In the genomic region with DNA sequence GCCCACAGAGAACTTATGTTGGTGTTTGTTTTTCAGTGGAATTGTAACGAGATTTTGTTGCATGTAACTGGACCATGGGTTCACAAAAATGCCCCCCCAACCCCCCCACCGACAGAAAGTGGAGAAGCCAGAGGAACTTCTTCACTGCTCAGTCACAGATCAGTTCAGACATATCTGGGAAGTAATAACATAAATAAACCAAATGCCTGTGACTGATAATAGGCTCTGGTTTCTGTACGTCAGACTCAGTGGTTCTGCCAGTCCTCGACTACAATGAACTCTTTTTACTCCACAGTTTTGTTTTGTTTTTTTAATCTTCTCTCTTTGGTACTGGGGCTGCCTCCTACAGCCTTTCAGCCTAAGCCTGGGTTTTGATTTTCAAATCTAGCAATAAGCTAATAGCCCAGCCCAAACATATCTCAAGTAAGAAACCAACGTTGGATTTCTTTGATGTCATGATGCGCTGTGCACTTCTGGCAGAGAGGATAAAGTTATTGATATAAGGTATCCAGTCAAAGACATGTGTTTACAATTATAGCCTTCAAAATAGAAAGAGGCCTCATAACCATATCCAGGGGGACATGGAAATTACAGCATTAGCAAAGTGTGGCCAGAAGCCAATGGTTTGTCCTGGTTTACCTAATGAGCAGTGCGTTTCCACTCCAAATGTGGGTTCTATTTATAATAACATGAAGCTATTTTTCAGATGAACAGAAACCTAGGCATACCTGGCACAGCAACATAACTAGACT, we compare ENCODE assay signal across 23 mouse cellular contexts.
DNase-seq lines count a peak whose midpoint lies in the region; ATAC-seq and TF ChIP-seq lines count a peak whose summit lies in the region.
"Had no signal": no experiment of that assay in that cellular context is flagged by ENCODE, and none has a peak within 500 bp of the region (broad histone marks: within the 10 kb centered on the region; RNA-seq: fewer than 3 reads in every experiment).

No protein-coding gene starts in this region.

- no peaks in the 10 kb centered on the region for H3K9me3 ChIP-seq in midbrain, embryonic 14.5 days (ENCODE audit: control insufficient read depth, low read length)
- H3K9me3 ChIP-seq in midbrain, postnatal 0 days (ENCODE audit: low read length), result no peaks in the 10 kb centered on the region
- no peaks in the 10 kb centered on the region for H3K9me3 ChIP-seq in embryonic facial prominence, embryonic 12.5 days
- no peaks in the 10 kb centered on the region for H3K9me3 ChIP-seq in stomach, postnatal 0 days (ENCODE audit: control insufficient read depth, low read length)
- H3K9me3 ChIP-seq: forebrain, embryonic 15.5 days; G1E; heart, embryonic 10.5 days; heart, embryonic 15.5 days; hindbrain, embryonic 13.5 days had no signal

- H3K4me3 ChIP-seq in midbrain, embryonic 14.5 days (replicated peaks; ENCODE audit: low read depth, low read length), result no peak overlapping the region
- no peak overlapping the region for H3K4me3 ChIP-seq in midbrain, postnatal 0 days (ENCODE audit: low read depth, low read length)
- H3K4me3 ChIP-seq in embryonic facial prominence, embryonic 12.5 days, result no peak overlapping the region
- no peak overlapping the region for H3K4me3 ChIP-seq in stomach, postnatal 0 days (ENCODE audit: low read depth, low read length)
- H3K4me3 ChIP-seq: erythroblast, embryonic 14.5 days; forebrain, embryonic 15.5 days; heart, embryonic 10.5 days; heart, embryonic 15.5 days; hindbrain, embryonic 13.5 days had no signal

- no peak overlapping the region for H3K4me2 ChIP-seq in midbrain, embryonic 14.5 days (ENCODE audit: low read length)
- no peak overlapping the region for H3K4me2 ChIP-seq in midbrain, postnatal 0 days (ENCODE audit: low read depth, low read length, poor library complexity, severe bottlenecking)
- no peak overlapping the region for H3K4me2 ChIP-seq in embryonic facial prominence, embryonic 12.5 days (replicated peaks)
- H3K4me2 ChIP-seq in stomach, postnatal 0 days (replicated peaks; ENCODE audit: low read depth), result no peak overlapping the region
- H3K4me2 ChIP-seq: forebrain, embryonic 15.5 days; heart, embryonic 15.5 days; hindbrain, embryonic 13.5 days had no signal

- no peak for ATAC-seq in midbrain, embryonic 14.5 days (ENCODE audit: low FRiP score, low TSS enrichment)
- ATAC-seq in midbrain, postnatal 0 days (ENCODE audit: low FRiP score), result no peak
- ATAC-seq in embryonic facial prominence, embryonic 12.5 days (ENCODE audit: insufficient number of reproducible peaks, insufficient read depth, low FRiP score, low TSS enrichment), result peak; percentile 67; the same call in 1 of the 2 replicates
- no peak for ATAC-seq in stomach, postnatal 0 days (ENCODE audit: low FRiP score, low TSS enrichment)
- ATAC-seq: CD4-positive, CD25-positive, alpha-beta regulatory T cell, adult 4 months; forebrain, embryonic 15.5 days; hindbrain, postnatal 0 days had no signal

- WGBS in midbrain, embryonic 14.5 days, result 73% methylated on average over 7 of the region's 7 CpGs
- 64% methylated on average over 7 of the region's 7 CpGs for WGBS in midbrain, postnatal 0 days
- WGBS in embryonic facial prominence, embryonic 12.5 days, result 20% methylated on average over 7 of the region's 7 CpGs
- 45% methylated on average over 7 of the region's 7 CpGs for WGBS in stomach, postnatal 0 days

- no peak for TF ChIP-seq CTCF in midbrain, postnatal 0 days (IDR thresholded peaks at IDR 0.05)
- no peak for TF ChIP-seq CTCF in stomach, postnatal 0 days (IDR thresholded peaks at IDR 0.05; ENCODE audit: low read depth)

- H3K27ac ChIP-seq in midbrain, embryonic 14.5 days (replicated peaks; ENCODE audit: low read depth, low read length), result no peak overlapping the region
- no peak overlapping the region for H3K27ac ChIP-seq in midbrain, postnatal 0 days (ENCODE audit: low read depth, low read length)
- H3K27ac ChIP-seq in embryonic facial prominence, embryonic 12.5 days, result peak overlapping the region; percentile 58
- no peak overlapping the region for H3K27ac ChIP-seq in stomach, postnatal 0 days (replicated peaks)
- H3K27ac ChIP-seq: forebrain, embryonic 15.5 days; heart, embryonic 10.5 days; heart, embryonic 15.5 days; hindbrain, embryonic 13.5 days; hindbrain, postnatal 0 days had no signal

- H3K36me3 ChIP-seq in midbrain, embryonic 14.5 days (ENCODE audit: control insufficient read depth, insufficient read depth, low read length), result no peaks in the 10 kb centered on the region
- no peaks in the 10 kb centered on the region for H3K36me3 ChIP-seq in midbrain, postnatal 0 days (ENCODE audit: insufficient read depth, low read length)
- H3K36me3 ChIP-seq in embryonic facial prominence, embryonic 12.5 days, result no peaks in the 10 kb centered on the region
- H3K36me3 ChIP-seq in stomach, postnatal 0 days (ENCODE audit: control insufficient read depth, insufficient read depth, low read length), result no peaks in the 10 kb centered on the region
- H3K36me3 ChIP-seq: forebrain, embryonic 15.5 days; G1E; heart, embryonic 10.5 days; heart, embryonic 15.5 days; hindbrain, embryonic 13.5 days had no signal

- no peaks in the 10 kb centered on the region for H3K4me1 ChIP-seq in midbrain, embryonic 14.5 days (ENCODE audit: control insufficient read depth, insufficient read depth, low read length)
- no peaks in the 10 kb centered on the region for H3K4me1 ChIP-seq in midbrain, postnatal 0 days (ENCODE audit: insufficient read depth, low read length)
- H3K4me1 ChIP-seq in embryonic facial prominence, embryonic 12.5 days, result peaks cover 15% of the 10 kb centered on the region; the same call in 1 of the 2 replicates
- no peaks in the 10 kb centered on the region for H3K4me1 ChIP-seq in stomach, postnatal 0 days (replicated peaks; ENCODE audit: control insufficient read depth, insufficient read depth)
- H3K4me1 ChIP-seq: heart, embryonic 10.5 days; heart, embryonic 15.5 days; hindbrain, embryonic 13.5 days had no signal

- peak; percentile 2 for DNase-seq in midbrain, embryonic 14.5 days
- DNase-seq in midbrain, postnatal 0 days (ENCODE audit: low spot score), result no peak
- DNase-seq in fibroblast of lung, adult 2 months (ENCODE audit: low read depth), result peak; percentile 11
- no peak for DNase-seq in left cerebral cortex, postnatal 10 days (ENCODE audit: extremely low spot score in 1 of 2, low spot score in 2 of 2)
- no peak for DNase-seq in lung, postnatal 25 days (ENCODE audit: low spot score)
- DNase-seq in stomach, postnatal 0 days (ENCODE audit: low spot score), result no peak
- DNase-seq: adrenal gland, adult 8-10 months; adrenal gland, postnatal 36 days; cerebellum, adult 11 months; cerebellum, adult 8-10 months; cerebellum, postnatal 14 days; gastrocnemius, postnatal 36 days; heart, adult 11 months; heart, postnatal 14 days had no signal

- TF ChIP-seq EP300 in stomach, postnatal 0 days (optimal IDR thresholded peaks at IDR 0.05), result no peak

- intact Hi-C loops in left cerebral cortex, postnatal 10 days (cut with DNase I), result no loop called here

- H3K9ac ChIP-seq in midbrain, embryonic 14.5 days (replicated peaks; ENCODE audit: low read length), result no peak overlapping the region
- no peak overlapping the region for H3K9ac ChIP-seq in midbrain, postnatal 0 days (replicated peaks; ENCODE audit: low read length, poor library complexity, severe bottlenecking)
- no peak overlapping the region for H3K9ac ChIP-seq in embryonic facial prominence, embryonic 12.5 days
- no peak overlapping the region for H3K9ac ChIP-seq in stomach, postnatal 0 days (ENCODE audit: low read length)
- H3K9ac ChIP-seq: forebrain, embryonic 15.5 days; heart, embryonic 15.5 days; hindbrain, embryonic 13.5 days had no signal

- no peaks in the 10 kb centered on the region for H3K27me3 ChIP-seq in midbrain, embryonic 14.5 days (ENCODE audit: control insufficient read depth, insufficient read depth, low read length)
- no peaks in the 10 kb centered on the region for H3K27me3 ChIP-seq in midbrain, postnatal 0 days (ENCODE audit: insufficient read depth, low read length)
- no peaks in the 10 kb centered on the region for H3K27me3 ChIP-seq in embryonic facial prominence, embryonic 12.5 days
- H3K27me3 ChIP-seq in stomach, postnatal 0 days (ENCODE audit: control insufficient read depth, insufficient read depth, low read length), result no peaks in the 10 kb centered on the region
- H3K27me3 ChIP-seq: forebrain, embryonic 15.5 days; heart, embryonic 15.5 days; hindbrain, embryonic 13.5 days had no signal

Comparison
In these comparisons a context has a peak if more than half of its experiments do, and no peak if none do; other contexts are left out.
1. DNase-seq: peak in midbrain, embryonic 14.5 days (single experiment) and fibroblast of lung, adult 2 months (single experiment); none in midbrain, postnatal 0 days (single experiment), left cerebral cortex, postnatal 10 days (0 of 2), lung, postnatal 25 days (single experiment) and stomach, postnatal 0 days (single experiment).